Mouse (Mus musculus): ENCODE data around the gene Prrg2.

DNA sequence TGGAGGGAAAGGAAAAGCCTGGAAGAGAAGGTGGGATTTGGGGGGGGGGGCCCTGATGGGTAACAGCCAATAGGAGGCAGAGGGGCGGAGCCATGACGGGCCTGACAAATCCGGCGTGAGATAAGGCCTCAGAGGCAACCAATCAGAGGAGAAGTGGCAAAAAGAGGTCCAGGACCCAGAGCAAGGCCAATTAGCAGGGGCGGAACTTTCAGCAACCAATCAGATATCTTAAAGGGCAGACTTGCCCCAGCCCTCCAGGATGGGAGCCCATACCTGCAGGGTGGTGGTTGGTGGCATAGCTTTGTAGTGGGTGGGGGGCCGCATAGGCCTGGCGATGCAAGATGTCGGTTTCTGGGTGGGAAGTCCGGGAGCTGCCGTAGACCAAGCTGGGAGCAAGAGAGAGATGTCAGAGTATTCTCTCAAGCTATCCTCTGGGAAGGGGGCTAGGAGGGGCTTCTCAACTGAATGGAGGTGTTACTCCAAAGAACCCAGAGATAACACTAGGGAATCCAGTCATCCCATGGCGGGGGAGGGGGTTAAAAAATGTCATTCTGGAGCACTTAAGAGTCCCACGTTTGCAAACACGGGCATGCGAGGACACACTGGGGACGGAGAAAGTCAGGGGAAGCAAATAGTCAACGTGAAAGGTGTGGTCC lies 11.4 kb downstream of the Prrg2 start:
- TF ChIP-seq ZNF384 (IDR thresholded peaks at IDR 0.05; ENCODE audit: low read depth, low read length), result no peak
- TF ChIP-seq MAFK (IDR thresholded peaks at IDR 0.05; ENCODE audit: insufficient read depth, low read depth, low read length), result no peak
- TF ChIP-seq HCFC1 (IDR thresholded peaks at IDR 0.05; ENCODE audit: borderline replicate concordance, insufficient read depth, low read length), result no peak
- TF ChIP-seq ZC3H11A (IDR thresholded peaks at IDR 0.05; ENCODE audit: borderline replicate concordance, low read depth, low read length), result no peak
